Mouse (Mus musculus): Measurements from ENCODE around the gene Magi2.
"Not testable (repeated sequence)": the region's sequence is repeated elsewhere in the genome, so short reads cannot be mapped to it uniquely, and the experiment has no call there.

The Magi2 gene

GRCm38 (mm10) chr5:20704886-20705285 lies 1478.0 kb downstream of the Magi2 start:
- no peak for DNase-seq (ENCODE audit: low spot score)

DNA sequence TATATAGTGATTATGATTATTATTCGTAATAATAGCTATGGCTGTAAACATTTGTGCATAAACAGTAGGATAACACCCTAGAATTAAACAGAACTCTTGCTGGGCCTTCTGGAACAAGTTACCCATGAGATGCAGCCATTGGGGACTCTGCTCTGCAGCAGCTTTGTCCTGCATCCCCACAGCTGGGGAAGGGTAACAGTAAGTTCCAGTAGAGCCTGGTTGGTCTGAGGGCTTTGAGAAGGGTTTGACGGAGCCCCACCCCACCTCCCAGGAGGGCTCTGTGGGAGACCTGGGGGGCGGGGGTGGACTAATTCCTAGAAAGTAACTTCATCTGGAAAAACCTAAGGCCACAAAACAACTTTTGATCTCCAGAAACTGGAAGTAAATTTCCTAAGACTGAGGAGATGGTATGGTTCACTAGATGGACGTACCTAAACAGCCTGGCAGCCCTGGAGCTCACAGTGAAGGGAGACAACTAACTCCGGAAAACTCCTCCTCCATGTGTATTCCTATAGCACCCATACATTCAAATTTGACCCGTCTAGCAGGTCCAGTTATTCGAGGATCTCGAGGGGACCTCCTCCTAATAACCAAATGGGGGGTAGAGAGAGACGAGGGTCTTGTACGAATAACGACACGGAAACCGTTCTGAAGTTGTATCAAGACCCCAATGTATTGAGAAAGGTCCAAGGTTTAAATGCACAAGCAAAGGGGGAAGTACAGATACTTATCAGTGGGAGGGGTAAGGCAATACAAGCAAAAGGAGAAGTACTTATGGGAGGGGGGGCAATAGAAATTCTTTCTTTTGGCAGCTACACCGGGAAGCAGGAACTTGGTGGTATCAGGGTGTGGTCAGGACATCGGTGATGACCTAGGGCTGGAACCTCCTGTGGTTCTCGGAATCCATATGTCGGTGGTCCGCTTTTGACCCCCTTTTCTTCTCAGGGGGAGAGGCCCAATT lies 1479.8 kb downstream of the Magi2 start:
- DNase-seq (ENCODE audit: low spot score): not testable (repeated sequence)

DNA sequence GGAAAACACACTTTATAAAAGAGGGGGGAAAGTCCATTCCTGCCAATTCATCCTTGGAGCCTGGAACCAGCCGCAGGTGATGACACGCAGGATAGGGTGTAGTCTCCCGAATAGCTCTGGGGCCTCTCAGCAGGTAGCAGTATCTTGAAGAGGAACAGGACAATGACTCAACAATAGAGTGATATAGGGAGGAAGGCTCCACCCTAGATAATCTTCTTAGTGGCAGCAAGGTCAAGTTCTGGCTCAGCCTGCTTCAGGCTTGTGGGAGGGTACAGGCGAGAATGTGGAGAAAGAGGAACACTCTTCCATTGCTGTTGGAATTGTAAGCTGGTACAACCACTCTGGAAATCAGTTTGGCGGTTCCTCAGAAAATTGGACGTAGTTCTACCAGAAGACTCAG lies 1484.0 kb downstream of the Magi2 start:
- not testable (repeated sequence) for DNase-seq (ENCODE audit: low spot score)

GRCm38 (mm10) chr5:20714619-20715018 lies 1487.8 kb downstream of the Magi2 start:
- not testable (repeated sequence) for DNase-seq (ENCODE audit: low spot score)

- not testable (repeated sequence) for DNase-seq (ENCODE audit: low spot score)
Observed at GRCm38 (mm10) chr5:20715980-20716379, 1489.1 kb downstream of the Magi2 start.

DNA sequence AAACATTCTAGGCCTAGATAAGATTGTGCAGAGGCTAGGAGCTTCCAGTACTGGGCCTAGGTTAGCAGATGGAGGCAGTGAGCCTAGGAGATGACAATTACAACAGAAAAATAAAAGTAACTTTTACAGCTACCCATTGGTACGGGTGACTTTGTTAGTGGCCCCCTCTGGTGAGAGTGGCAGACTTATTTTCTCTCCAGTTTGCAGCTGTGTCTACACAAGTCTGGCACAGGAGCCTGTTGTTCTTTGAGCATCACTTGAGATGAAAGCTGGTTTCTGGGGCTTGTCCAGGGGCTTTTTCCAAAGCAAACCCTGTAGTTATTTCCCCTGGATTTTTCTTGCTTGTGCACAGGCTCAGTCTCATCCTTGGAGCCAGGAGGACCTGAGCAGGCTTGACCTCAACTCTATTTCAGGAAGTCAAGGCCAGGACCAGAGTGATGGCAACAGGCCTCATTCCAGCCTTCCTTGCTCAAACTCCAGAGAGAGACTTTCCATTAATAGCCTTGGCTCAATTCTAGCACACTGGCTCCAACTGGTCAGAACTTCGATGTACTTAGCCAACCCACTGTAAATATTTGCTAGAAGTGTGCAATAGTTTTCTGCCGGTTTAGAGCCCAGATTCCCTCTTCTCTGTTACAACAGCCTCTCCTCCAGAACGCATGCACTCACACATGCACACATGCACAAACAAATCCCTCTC lies 1493.5 kb downstream of the Magi2 start:
- peak; percentile 7 for DNase-seq (ENCODE audit: low spot score)

GRCm38 (mm10) chr5:20723226-20723625 lies 1496.4 kb downstream of the Magi2 start:
- not testable (repeated sequence) for DNase-seq (ENCODE audit: low spot score)

- DNase-seq (ENCODE audit: low spot score): no peak
Observed at GRCm38 (mm10) chr5:20738795-20739194, 1512.0 kb downstream of the Magi2 start.

- DNase-seq (ENCODE audit: low spot score): no peak
Observed at GRCm38 (mm10) chr5:20741193-20741592, 1514.4 kb downstream of the Magi2 start.

DNA sequence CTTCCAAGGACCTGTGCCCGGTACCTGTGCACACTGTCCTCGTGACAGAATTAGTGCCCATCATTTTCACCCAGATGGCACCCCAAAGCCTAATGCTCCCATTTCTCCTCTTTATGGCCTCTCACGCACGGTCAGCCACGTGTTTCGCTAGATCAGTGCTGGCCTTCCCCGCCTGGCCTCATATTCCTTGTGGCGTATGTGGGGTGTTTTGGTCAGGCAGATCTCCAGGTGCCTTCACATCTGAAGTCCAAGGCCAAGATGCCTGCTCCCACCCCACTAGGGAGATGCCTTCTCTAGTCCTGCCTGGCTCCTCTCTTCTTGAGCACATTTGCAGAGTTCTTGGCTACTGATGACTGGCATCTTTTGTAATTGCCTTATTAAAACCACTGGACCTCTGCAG lies 1515.1 kb downstream of the Magi2 start:
- DNase-seq (ENCODE audit: low spot score): no peak

DNA sequence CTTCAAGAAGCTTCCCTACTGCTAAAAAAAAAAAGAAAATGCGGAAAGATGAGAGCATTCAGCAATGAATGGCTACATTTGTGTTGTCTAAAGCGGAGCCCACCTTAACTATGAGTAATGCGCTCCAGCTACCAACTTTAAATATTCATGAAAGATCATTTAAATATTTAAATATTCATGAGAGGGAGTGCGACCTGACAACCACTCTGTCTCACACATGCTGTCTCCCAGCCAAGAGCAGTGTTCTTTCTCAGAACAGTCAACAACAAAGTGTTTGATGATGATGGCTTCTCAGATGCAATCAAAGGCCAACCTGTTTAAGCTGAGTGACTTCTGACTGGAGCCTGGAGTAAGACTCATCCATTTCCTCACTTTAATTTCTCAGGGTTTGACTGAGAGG lies 1521.3 kb downstream of the Magi2 start:
- no peak for DNase-seq (ENCODE audit: low spot score)

GRCm38 (mm10) chr5:20748856-20749255 lies 1522.0 kb downstream of the Magi2 start:
- no peak for DNase-seq (ENCODE audit: low spot score)

DNA sequence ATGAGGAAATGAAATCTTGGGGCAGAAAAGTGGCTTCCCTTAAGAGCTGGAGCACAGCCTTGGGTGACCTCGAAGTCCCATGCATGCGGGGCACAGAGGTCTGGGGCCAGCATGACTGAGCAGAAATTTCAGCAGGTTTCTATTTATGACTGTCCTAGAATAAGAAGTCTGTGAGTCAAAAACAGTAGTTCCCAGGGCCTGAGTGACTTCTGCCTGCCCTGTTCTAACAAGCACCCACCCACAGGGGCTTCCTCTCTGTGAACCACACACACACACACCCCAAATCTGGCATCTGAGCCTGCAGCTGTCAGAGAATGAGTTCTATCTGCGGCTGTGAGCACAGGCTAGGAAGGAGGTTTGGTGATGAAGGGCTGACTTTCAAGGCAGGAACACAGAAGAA lies 1522.7 kb downstream of the Magi2 start:
- DNase-seq (ENCODE audit: low spot score): no peak

DNA sequence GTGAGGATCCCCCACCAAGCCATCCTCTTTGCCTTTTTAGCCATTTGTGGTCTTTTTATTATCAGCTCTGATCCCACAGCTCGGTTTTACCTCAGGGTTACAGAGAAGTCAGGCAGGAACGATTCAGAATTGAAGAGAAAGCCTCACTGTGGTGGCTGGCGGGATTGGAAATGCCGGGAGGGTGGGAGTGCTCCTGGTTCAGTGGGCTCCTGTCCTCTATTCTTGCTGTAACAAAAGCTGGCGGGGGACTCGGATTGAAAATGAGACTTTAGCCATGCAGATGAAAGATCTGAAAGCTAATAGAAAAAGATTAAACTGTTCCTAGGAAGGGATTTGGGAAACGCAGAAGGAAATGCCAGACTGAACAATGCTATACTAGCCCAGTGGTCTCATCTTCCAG lies 1524.2 kb downstream of the Magi2 start:
- no peak for DNase-seq (ENCODE audit: low spot score)

DNA sequence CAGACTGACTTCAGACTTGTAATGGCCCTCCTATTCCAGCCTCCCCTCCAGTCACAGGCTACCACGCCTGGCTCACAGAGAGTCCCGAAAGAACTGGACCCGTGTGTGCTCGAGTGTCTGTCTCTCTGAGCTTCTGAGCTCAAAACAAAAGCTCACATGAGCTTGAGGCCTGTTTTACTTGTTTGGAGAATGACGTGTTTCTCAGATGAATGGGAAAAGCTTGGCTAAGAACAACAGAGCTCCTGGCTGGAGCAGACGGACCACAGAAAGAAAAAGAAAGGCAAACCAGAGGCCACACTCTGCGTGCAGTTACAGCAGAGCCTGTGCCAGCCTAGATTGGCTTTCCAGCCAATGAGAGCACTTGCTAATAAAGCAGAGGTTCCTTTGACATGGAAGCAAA lies 1524.9 kb downstream of the Magi2 start:
- DNase-seq (ENCODE audit: low spot score): no peak

GRCm38 (mm10) chr5:20753096-20753495 lies 1526.3 kb downstream of the Magi2 start:
- no peak for DNase-seq (ENCODE audit: low spot score)

GRCm38 (mm10) chr5:20753963-20754362 lies 1527.1 kb downstream of the Magi2 start:
- DNase-seq (ENCODE audit: low spot score): no peak
